Mouse (Mus musculus) liver, postnatal 0 days (tissue): Measurements from ENCODE around the gene Coasy.

Experiments used
- CTCF ChIP-seq: sonication (generic); IDR thresholded peaks from 2 replicates; pipeline ENCODE4 v1.5.1; 2016; ENCODE audit warnings: antibody characterized with exemption, low read depth
- EP300 ChIP-seq: IDR thresholded peaks from 2 replicates; pipeline ENCODE4 v1.6.1; 2016; ENCODE audit warnings: antibody characterized with exemption, low read depth, mild to moderate bottlenecking

DNA sequence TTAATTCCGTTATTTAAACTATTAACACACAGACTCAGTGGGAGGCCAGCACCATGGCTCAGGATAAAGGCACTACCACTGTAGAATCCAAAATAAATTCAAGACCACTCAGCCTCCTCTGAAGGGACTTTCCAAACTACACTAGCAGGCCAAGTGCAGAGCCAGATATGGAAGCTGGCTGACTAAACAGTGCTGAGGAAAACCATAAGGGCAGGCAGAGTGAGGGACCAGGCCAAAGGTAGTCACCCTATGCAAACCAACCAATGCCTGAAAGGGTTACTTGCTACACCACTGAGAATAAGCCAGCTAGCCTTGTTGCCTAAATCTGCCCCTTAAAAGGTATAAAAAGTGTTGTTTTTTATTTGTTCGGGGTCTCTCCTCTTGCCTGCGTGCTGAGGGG is 29.8 kb downstream of the Coasy start:
- TF ChIP-seq CTCF (no peak), EP300 (no peak)
